Mouse (Mus musculus) hindbrain, embryonic 15.5 days (tissue): ENCODE data around the gene Dusp3. TPM values are rescaled to one million over a fixed set of nuclear protein-coding genes. Genes with fewer than 3 reads are reported as not detected.
A peak's percentile ranks its signal among the peaks of the same experiment; 100 is the strongest.

Source experiments
- ATAC-seq: fragments of 200-750 bp; cut with Nextera tagmentation; 2 replicates; pipeline ENCODE4 v1.8.0; 2017; ENCODE audit warnings: low read depth, moderate number of reproducible peaks, moderate TSS enrichment; ENCODE audit not compliant: low FRiP score
- H3K27ac ChIP-seq: fragments of 300-500 bp; sonication (generic); replicated peaks from 2 replicates; pipeline ENCODE4 v1.5.1; 2015; ENCODE audit warnings: mild to moderate bottlenecking, inconsistent platforms
- H3K27me3 ChIP-seq: fragments of 300-500 bp; sonication (generic); 2 replicates; pipeline ENCODE4 v1.6.1; 2015; ENCODE audit warnings: control low read depth, inconsistent platforms
- H3K36me3 ChIP-seq: fragments of 300-500 bp; sonication (generic); 2 replicates; pipeline ENCODE4 v1.6.1; 2015; ENCODE audit warnings: control low read depth, inconsistent platforms
- H3K4me1 ChIP-seq: fragments of 300-500 bp; sonication (generic); replicated peaks from 2 replicates; pipeline ENCODE4 v1.6.1; 2015; ENCODE audit warnings: control low read depth, inconsistent platforms
- H3K4me2 ChIP-seq: fragments of 300-500 bp; sonication (generic); 2 replicates; pipeline ENCODE4 v1.6.1; 2015; ENCODE audit warnings: moderate library complexity, mild to moderate bottlenecking, inconsistent platforms
- H3K4me3 ChIP-seq: fragments of 300-500 bp; sonication (generic); 2 replicates; pipeline ENCODE4 v1.5.1; 2015; ENCODE audit warnings: mild to moderate bottlenecking, inconsistent platforms
- H3K9ac ChIP-seq: fragments of 300-500 bp; sonication (generic); 2 replicates; pipeline ENCODE4 v1.6.1; 2015; ENCODE audit warnings: inconsistent platforms
- H3K9me3 ChIP-seq: fragments of 300-500 bp; sonication (generic); 2 replicates; pipeline ENCODE4 v1.6.1; 2016; ENCODE audit warnings: control low read depth, inconsistent platforms
- WGBS: fragments of 180-500 bp; shearing (Covaris S2); methylation state at CpG from one replicate; pipeline ENCODE4 v1.1.7; 2015; 5-methylcytosine and 5-hydroxymethylcytosine counted together
- polyA plus RNA-seq: library from polyadenylated mRNA; unstranded; fragments of >200 nt; fragmentation: Nextera tagmentation; extraction: Ambion mirVana; gene quantifications from 2 replicates; pipeline ENCODE4 v1.2.1, GENCODE M21; 2015

Dusp3 gene
- polyA plus RNA-seq, 1 experiment from 2014 or later = 25.9 TPM

DNA sequence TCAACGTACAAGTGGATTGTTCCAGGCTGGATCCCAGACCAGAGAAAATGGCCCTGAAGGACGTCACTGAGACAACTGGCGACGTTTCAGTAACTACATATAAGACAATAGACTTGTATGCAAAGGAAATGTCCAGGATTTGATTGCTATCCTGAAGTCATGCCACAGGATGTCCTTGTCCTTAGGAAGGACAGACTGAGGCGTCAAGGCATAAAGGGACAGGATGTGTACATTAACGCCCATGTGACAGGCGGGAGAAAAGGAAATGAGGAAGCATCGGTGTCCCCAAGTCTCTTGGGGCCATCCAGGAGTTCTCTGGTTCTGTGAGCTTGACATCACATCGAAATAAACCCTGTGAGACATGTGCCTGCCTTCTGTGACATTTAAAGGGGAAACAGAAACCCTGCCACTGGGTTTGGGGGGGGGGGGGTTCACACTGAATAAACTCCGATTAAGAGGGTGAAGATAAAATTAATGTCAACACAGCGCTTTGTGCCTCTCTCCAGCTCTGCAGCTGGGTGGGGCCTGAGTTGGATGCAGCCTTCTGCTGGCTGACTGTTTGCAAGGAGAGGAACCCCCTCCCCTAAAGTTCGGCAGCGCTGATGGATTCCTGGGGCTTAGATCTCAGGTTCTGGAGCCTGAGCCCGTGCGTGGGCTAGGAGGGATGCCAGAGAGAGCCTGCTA, 22.3 kb upstream of the Dusp3 start:
- H3K27me3 ChIP-seq = no peaks in the 10 kb centered on the region
- H3K36me3 ChIP-seq = peaks cover 52% of the 10 kb centered on the region
- H3K9ac ChIP-seq = no peak overlapping the region
- peak overlapping the region; percentile 66 for H3K27ac ChIP-seq
- H3K4me1 ChIP-seq = peaks cover 20% of the 10 kb centered on the region
- H3K4me2 ChIP-seq = no peak overlapping the region
- H3K9me3 ChIP-seq = no peaks in the 10 kb centered on the region
- 77% methylated on average over 15 of the region's 15 CpGs for WGBS
- ATAC-seq = no peak
- no peak overlapping the region for H3K4me3 ChIP-seq

DNA sequence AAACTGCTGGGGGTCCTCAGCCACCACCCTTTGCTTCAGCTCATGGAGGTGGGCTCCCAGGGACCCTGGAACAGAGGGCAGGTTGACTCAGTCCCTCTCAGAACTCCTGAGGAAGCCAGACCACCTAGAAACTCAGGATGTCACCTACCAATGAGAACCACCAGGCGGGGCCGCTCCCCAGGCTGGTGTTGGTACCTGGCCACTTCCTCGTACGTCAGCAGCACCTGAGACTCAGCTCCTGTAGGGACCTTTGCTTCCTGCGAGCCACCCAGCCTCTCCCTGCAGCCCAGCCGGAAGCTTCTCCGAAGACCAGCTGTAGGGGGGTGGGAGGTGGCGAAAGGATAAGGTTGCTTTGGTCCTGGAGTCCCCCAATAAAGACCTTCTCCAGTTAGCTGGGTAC, 21.6 kb upstream of the Dusp3 start:
- no peak for ATAC-seq
- Histone ChIP-seq H3K4me1 (peaks cover 20% of the 10 kb centered on the region), H3K4me3 (no peak overlapping the region), H3K9me3 (no peaks in the 10 kb centered on the region), H3K27ac (no peak overlapping the region), H3K27me3 (no peaks in the 10 kb centered on the region), H3K36me3 (peaks cover 52% of the 10 kb centered on the region), H3K4me2 (no peak overlapping the region), H3K9ac (no peak overlapping the region)
- WGBS = 96% methylated on average over 8 of the region's 8 CpGs

DNA sequence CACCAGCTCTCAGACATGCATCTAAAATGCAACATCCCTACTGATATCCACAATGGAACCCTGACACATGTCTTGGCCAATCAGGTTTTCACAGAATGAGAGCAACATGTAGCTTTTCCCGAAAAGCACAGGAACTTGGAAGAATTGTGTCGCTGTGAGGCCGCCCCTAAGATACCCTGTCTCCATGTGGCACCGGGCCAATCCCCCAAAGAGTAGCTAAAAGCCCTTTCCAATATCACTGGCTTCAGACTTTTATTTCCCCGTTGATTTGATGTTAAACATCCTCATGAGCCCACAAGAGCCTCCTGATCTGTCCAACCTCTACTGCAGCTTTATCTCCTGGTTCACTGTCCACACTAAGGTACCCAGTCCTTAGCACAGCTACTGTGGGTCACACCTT, 19.9 kb upstream of the Dusp3 start:
- no peak for ATAC-seq
- 67% methylated on average over 5 of the region's 5 CpGs for WGBS
- Histone ChIP-seq H3K4me3 (no peak overlapping the region), H3K36me3 (peaks cover 41% of the 10 kb centered on the region), H3K9me3 (no peaks in the 10 kb centered on the region), H3K27ac (no peak overlapping the region), H3K4me1 (peaks cover 20% of the 10 kb centered on the region), H3K4me2 (no peak overlapping the region), H3K9ac (no peak overlapping the region), H3K27me3 (no peaks in the 10 kb centered on the region)

DNA sequence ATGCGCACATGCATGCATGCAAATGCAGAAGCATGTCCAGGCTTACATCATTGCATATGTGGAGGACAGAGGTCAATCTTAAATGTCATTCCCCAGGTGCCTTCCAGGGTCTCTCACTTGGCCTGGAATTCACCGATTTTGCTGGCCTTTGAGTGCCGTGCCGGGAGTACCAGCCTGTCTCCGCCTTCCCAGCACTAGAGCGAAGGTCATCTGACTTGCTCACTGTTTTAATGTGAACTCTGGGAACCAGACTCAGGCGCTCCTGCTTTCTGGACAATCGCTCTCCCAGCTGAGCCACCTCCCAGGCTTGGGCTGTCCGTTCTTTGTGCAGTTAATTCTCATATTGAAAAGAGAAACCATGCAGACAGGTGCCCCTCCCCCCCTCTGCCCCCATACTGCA, 19.5 kb upstream of the Dusp3 start:
- no peak overlapping the region for H3K27ac ChIP-seq
- H3K36me3 ChIP-seq = peaks cover 37% of the 10 kb centered on the region
- H3K4me3 ChIP-seq = no peak overlapping the region
- ATAC-seq = no peak
- peaks cover 20% of the 10 kb centered on the region for H3K4me1 ChIP-seq
- 50% methylated on average over 9 of the region's 9 CpGs for WGBS
- no peaks in the 10 kb centered on the region for H3K9me3 ChIP-seq
- no peak overlapping the region for H3K9ac ChIP-seq
- H3K4me2 ChIP-seq = no peak overlapping the region
- no peaks in the 10 kb centered on the region for H3K27me3 ChIP-seq

DNA sequence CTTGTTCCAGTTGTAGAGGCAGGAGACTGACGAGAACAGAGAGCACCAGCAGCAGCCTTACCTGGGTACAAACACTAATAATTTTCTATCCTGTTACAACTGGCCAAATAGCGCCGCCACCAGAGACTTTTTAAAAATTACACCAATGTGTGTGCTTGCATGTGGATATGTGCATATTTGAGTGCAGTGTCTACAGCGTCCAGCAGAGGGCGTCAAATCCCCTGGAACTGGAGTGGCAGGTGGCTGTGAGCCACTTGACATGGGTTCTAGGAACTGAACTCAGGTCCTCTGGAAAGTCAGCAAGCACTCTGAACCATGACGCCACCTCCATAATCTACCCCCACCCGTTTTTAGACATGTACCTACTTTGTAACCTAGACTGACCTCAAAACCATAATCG, 17.4 kb upstream of the Dusp3 start:
- H3K27ac ChIP-seq = no peak overlapping the region
- no peaks in the 10 kb centered on the region for H3K27me3 ChIP-seq
- WGBS = 92% methylated on average over 8 of the region's 8 CpGs
- no peak overlapping the region for H3K4me3 ChIP-seq
- no peaks in the 10 kb centered on the region for H3K9me3 ChIP-seq
- no peak overlapping the region for H3K4me2 ChIP-seq
- peaks cover 32% of the 10 kb centered on the region for H3K36me3 ChIP-seq
- no peak overlapping the region for H3K9ac ChIP-seq
- peaks cover 1% of the 10 kb centered on the region for H3K4me1 ChIP-seq
- no peak for ATAC-seq

DNA sequence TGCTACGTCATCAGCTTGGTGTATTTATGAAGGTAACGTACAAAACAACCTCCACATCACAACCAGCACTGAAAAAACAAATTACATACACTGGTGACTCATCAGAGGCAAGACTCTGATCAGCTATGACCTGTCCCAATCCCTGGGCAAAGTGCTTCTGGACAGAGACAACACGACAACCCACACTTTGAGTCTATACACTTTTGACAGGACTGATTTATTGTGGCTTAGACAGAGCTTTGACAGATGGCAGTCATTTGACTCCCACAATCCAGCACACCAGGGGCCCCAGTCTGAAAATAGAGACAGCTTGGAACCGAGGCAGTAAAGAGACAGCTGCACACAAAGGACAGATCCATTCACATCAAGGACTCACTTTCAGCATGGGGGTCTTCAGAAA, 12.7 kb upstream of the Dusp3 start:
- 47% methylated on average over 4 of the region's 4 CpGs for WGBS
- Histone ChIP-seq H3K36me3 (peaks cover 12% of the 10 kb centered on the region), H3K27ac (no peak overlapping the region), H3K4me3 (no peak overlapping the region), H3K4me2 (no peak overlapping the region), H3K9ac (no peak overlapping the region), H3K9me3 (no peaks in the 10 kb centered on the region), H3K4me1 (no peaks in the 10 kb centered on the region), H3K27me3 (no peaks in the 10 kb centered on the region)
- no peak for ATAC-seq

DNA sequence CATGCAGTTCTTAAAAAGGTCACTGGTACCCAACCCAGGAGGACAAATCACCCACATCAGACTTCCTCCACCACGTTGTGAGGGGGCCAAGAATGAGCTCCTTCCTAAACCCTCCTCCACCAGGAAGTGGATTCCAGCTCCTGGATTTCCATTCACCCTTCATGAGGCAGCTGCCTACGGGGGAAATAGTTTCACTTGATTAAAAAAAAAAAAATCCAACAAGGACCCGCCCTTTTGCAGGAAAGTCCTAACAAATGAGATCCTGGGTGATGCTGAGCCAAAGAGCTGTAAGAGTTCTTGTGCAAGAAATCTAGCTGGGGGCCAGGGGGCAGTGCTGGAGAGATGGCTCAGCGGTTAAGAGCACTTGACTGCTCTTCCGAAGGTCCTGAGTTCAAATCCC, 11.4 kb upstream of the Dusp3 start:
- H3K4me3 ChIP-seq = no peak overlapping the region
- H3K36me3 ChIP-seq = peaks cover 12% of the 10 kb centered on the region
- no peaks in the 10 kb centered on the region for H3K9me3 ChIP-seq
- no peak overlapping the region for H3K9ac ChIP-seq
- 55% methylated on average over 5 of the region's 5 CpGs for WGBS
- H3K4me1 ChIP-seq = no peaks in the 10 kb centered on the region
- no peak for ATAC-seq
- no peak overlapping the region for H3K4me2 ChIP-seq
- H3K27me3 ChIP-seq = no peaks in the 10 kb centered on the region
- no peak overlapping the region for H3K27ac ChIP-seq

DNA sequence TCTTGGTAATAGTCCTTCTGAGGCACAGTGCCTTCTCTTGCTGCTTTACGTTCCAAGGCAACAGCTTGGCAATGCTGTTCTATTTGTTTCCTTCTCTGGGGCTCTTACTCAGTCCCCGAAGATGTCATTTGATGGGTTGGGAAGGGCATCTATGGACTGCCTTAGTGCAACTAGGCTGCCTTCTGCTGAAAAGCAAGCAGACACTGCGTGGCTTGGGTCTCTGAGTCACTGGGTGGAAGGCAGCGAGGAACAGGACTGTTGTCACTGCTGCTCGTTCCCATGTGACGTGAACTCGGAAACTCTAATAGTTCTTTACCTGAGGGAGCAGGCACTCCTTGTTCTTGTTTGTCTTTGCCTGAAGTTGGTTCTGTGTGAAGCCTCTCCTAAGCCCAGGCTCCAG, 9.1 kb upstream of the Dusp3 start:
- H3K27me3 ChIP-seq = no peaks in the 10 kb centered on the region
- no peak overlapping the region for H3K9ac ChIP-seq
- no peak overlapping the region for H3K27ac ChIP-seq
- no peak overlapping the region for H3K4me2 ChIP-seq
- no peak for ATAC-seq
- 84% methylated on average over 7 of the region's 7 CpGs for WGBS
- no peak overlapping the region for H3K4me3 ChIP-seq
- H3K9me3 ChIP-seq = no peaks in the 10 kb centered on the region
- H3K36me3 ChIP-seq = peaks cover 10% of the 10 kb centered on the region
- no peaks in the 10 kb centered on the region for H3K4me1 ChIP-seq

DNA sequence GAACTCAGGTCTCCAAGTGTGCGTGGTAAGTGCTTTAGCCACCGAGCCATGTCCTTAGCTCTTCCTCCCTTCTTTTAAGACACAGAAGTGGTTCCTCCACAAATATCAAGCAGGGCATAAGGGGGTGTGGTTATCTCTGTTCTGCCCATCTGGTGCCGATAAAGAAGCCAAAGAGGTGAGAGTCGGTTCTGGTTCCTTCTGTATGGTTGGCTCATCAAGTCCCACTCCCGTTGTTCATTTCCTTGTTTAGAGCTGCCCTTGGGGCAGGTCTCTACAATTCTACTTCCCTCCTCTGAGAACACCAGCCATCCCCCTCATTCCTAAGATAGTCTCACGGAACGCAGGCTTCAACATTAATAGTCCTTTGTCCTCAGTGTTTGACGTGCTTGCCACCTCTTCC, 7.3 kb upstream of the Dusp3 start:
- H3K36me3 ChIP-seq = peaks cover 5% of the 10 kb centered on the region
- H3K4me2 ChIP-seq = no peak overlapping the region
- H3K4me1 ChIP-seq = no peaks in the 10 kb centered on the region
- H3K27me3 ChIP-seq = no peaks in the 10 kb centered on the region
- H3K9me3 ChIP-seq = no peaks in the 10 kb centered on the region
- 79% methylated on average over 8 of the region's 8 CpGs for WGBS
- ATAC-seq = no peak
- H3K9ac ChIP-seq = no peak overlapping the region
- no peak overlapping the region for H3K4me3 ChIP-seq
- H3K27ac ChIP-seq = no peak overlapping the region

DNA sequence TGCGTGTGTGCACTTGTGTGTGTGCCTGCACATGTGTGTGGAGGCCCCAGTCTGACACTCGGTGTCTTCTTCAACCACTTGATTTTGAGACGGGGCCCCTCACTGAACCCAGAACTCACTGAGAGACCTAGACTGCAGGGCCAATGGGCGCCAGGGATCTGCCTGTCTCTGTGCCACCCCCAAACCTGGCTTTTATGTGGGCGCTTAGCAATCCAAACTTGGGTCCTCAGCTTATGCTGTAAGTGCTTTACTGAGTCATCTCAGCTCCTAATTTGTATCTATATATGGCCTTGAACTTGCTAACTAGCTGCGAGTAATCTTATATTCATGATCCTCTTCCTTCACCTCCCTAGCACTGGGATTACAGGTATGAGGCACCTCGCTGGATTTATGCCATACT, 5.6 kb upstream of the Dusp3 start:
- Histone ChIP-seq H3K4me3 (no peak overlapping the region), H3K9me3 (no peaks in the 10 kb centered on the region), H3K27me3 (no peaks in the 10 kb centered on the region), H3K4me1 (no peaks in the 10 kb centered on the region), H3K36me3 (peaks cover 3% of the 10 kb centered on the region), H3K27ac (no peak overlapping the region), H3K9ac (no peak overlapping the region), H3K4me2 (no peak overlapping the region)
- 93% methylated on average over 7 of the region's 7 CpGs for WGBS
- ATAC-seq = no peak

DNA sequence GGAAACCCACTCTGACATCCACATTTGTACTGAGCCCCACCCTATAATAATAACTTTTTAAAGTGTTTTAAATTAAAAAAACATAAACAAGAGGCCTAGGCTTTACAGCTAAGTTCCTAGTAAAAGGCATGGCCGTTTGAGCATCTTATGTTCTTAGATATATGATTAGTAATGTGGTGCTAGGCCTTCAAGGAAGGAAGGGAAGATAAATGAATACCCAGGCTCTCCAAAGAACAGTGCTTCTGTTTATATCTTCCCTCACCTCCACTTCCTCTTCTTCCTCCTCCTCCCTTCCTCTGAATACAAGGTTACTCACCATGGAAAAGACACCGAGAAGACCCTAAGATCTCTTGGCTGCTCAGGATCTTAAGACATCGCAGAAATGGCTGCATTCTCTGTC, 5.0 kb upstream of the Dusp3 start:
- no peak for ATAC-seq
- H3K4me3 ChIP-seq = no peak overlapping the region
- no peaks in the 10 kb centered on the region for H3K4me1 ChIP-seq
- H3K36me3 ChIP-seq = no peaks in the 10 kb centered on the region
- no peaks in the 10 kb centered on the region for H3K27me3 ChIP-seq
- no peaks in the 10 kb centered on the region for H3K9me3 ChIP-seq
- no peak overlapping the region for H3K27ac ChIP-seq
- H3K4me2 ChIP-seq = no peak overlapping the region
- 84% methylated on average over 3 of the region's 3 CpGs for WGBS
- H3K9ac ChIP-seq = no peak overlapping the region

DNA sequence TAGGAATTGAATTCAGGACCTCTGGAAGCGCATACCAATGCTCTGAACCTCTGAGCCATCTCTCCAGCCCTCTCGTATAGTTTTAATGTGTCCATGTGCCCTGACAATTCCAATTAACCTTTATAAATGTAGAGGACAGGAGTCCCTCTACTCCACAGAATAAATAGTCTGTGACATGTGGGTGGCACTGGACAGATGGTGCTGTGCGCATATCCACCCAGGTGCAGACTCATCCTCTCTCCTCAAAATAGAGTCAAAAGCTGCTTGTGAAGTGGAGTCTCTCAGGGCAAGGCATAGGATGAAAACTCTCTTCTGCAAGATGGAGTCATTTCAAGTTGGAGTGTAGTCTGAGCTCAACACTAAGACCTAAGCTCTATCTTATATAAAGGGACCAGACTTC, 3.4 kb upstream of the Dusp3 start:
- H3K4me1 ChIP-seq = peaks cover 5% of the 10 kb centered on the region
- no peak for ATAC-seq
- no peak overlapping the region for H3K4me2 ChIP-seq

DNA sequence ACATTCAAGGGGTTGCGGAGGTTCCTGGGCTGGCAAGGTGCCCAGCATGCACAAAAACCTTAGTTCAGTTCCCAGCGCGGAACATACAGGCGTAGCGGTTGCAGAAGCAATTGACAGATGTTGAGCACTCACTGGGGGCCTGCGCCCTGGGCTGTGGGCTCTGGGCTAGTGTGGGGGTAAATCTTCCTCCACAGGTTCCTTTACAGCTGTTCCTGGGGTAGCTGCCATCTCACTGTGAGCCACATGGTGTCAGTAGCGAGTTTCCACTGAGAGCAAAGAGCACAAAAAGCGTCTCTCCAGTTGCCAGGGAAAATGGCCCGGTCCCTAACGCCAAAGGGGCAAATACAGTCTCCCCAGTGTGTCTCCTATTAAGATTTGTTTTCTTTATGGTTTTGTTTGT, 823 bp downstream of the Dusp3 start:
- ATAC-seq = peak; percentile 47; the same call in 1 of the 2 replicates
- H3K9ac ChIP-seq = no peak overlapping the region
- H3K27me3 ChIP-seq = no peaks in the 10 kb centered on the region
- H3K4me2 ChIP-seq = peak overlapping the region; percentile 16; the same call in 1 of the 2 replicates
- no peak overlapping the region for H3K27ac ChIP-seq
- peaks cover 20% of the 10 kb centered on the region for H3K4me1 ChIP-seq
- WGBS = 6% methylated on average over 10 of the region's 10 CpGs
- no peak overlapping the region for H3K4me3 ChIP-seq
- H3K36me3 ChIP-seq = no peaks in the 10 kb centered on the region
- H3K9me3 ChIP-seq = no peaks in the 10 kb centered on the region

More for the DNA sequence above, 3.4 kb upstream of the Dusp3 start:
- WGBS = 84% methylated on average over 3 of the region's 3 CpGs
- no peaks in the 10 kb centered on the region for H3K9me3 ChIP-seq
- H3K27me3 ChIP-seq = no peaks in the 10 kb centered on the region
- no peak overlapping the region for H3K9ac ChIP-seq
- H3K4me3 ChIP-seq = no peak overlapping the region
- no peaks in the 10 kb centered on the region for H3K36me3 ChIP-seq
- no peak overlapping the region for H3K27ac ChIP-seq
